In genomic region chr14:54578063-54578462, GRCm38 (mm10) we compare ENCODE assay signal across 8 mouse cellular contexts. TPM values are rescaled to one million over a fixed set of nuclear protein-coding genes. Genes with fewer than 3 reads are reported as not detected.
DNase-seq lines count a peak whose midpoint lies in the region; ATAC-seq and TF ChIP-seq lines count a peak whose summit lies in the region.

No protein-coding gene starts in this region.

- peak overlapping the region; percentile 85 to 89 for H3K4me3 ChIP-seq in ES-E14 (ENCODE audit: insufficient read depth in 1 of 2, low read depth in 1 of 2, low read length in 2 of 2, poor library complexity in 1 of 2, severe bottlenecking in 1 of 2)
- peak overlapping the region; percentile 87 for H3K4me3 ChIP-seq in embryonic fibroblast, embryonic 13.5 days (ENCODE audit: insufficient read depth, low read length)
- H3K4me3 ChIP-seq in lung, embryonic 14.5 days (ENCODE audit: low read depth, low read length): peak overlapping the region; percentile 92
- peak overlapping the region; percentile 51 for H3K4me3 ChIP-seq in olfactory bulb, adult 2 months (ENCODE audit: insufficient read depth, low read depth, low read length)

- H3K27me3 ChIP-seq in lung, embryonic 14.5 days (ENCODE audit: insufficient read depth, low read length): no peaks in the 10 kb centered on the region

- H3K4me1 ChIP-seq in ES-E14 (ENCODE audit: control insufficient read depth in 2 of 2, insufficient read depth in 2 of 2, low read length in 2 of 2, poor library complexity in 1 of 2): peaks cover 0 to 10% of the 10 kb centered on the region in 2 experiments; a peak in 2 of 4 replicates
- H3K4me1 ChIP-seq in embryonic fibroblast, embryonic 13.5 days (ENCODE audit: control insufficient read depth, insufficient read depth, low read length): no peaks in the 10 kb centered on the region
- H3K4me1 ChIP-seq in lung, embryonic 14.5 days (ENCODE audit: insufficient read depth): peaks cover 8% of the 10 kb centered on the region
- peaks cover 16% of the 10 kb centered on the region for H3K4me1 ChIP-seq in olfactory bulb, adult 2 months (ENCODE audit: control insufficient read depth, insufficient read depth, low read length)

- DNase-seq in adrenal gland, postnatal 10 days: peak; percentile 47
- no peak for DNase-seq in adrenal gland, adult 8-10 months
- no peak for DNase-seq in ES-E14 (ENCODE audit: low read depth, low spot score)
- peak; percentile 84 for DNase-seq in induced T-regulatory cell, adult 2 months (ENCODE audit: low read depth)
- peak; percentile 85 for DNase-seq in lung, embryonic 14.5 days
- no peak for DNase-seq in adrenal gland, postnatal 4 days (ENCODE audit: low spot score in 2 of 2)

- H3K4me2 ChIP-seq in lung, embryonic 14.5 days: peak overlapping the region; percentile 76

- H3K9ac ChIP-seq in ES-E14 (ENCODE audit: insufficient read depth, low read depth, low read length, poor library complexity, severe bottlenecking): peak overlapping the region; percentile 67
- peak overlapping the region; percentile 95 for H3K9ac ChIP-seq in lung, embryonic 14.5 days

- TF ChIP-seq CTCF in embryonic fibroblast, embryonic 13.5 days (IDR thresholded peaks at IDR 0.05; ENCODE audit: borderline replicate concordance, insufficient read depth, low read length): no peak
- TF ChIP-seq CTCF in lung, embryonic 14.5 days (IDR thresholded peaks at IDR 0.05; ENCODE audit: low read depth): peak; percentile 73
- no peak for TF ChIP-seq CTCF in olfactory bulb, adult 2 months (IDR thresholded peaks at IDR 0.05; ENCODE audit: insufficient read depth, low read depth, low read length)

- H3K27ac ChIP-seq in ES-E14 (ENCODE audit: insufficient read depth, low read depth, low read length, poor library complexity, severe bottlenecking): peak overlapping the region; percentile 94
- H3K27ac ChIP-seq in embryonic fibroblast, embryonic 13.5 days (ENCODE audit: insufficient read depth, low read length): peak overlapping the region; percentile 89
- peak overlapping the region; percentile 95 for H3K27ac ChIP-seq in lung, embryonic 14.5 days (ENCODE audit: low read depth)
- no peak overlapping the region for H3K27ac ChIP-seq in olfactory bulb, adult 2 months (ENCODE audit: insufficient read depth, low read depth, low read length)

- peak; percentile 29 for ATAC-seq in lung, embryonic 14.5 days (ENCODE audit: insufficient read depth)

- no peaks in the 10 kb centered on the region for H3K9me3 ChIP-seq in ES-E14 (ENCODE audit: control insufficient read depth, insufficient read depth, low read depth, low read length)
- H3K9me3 ChIP-seq in lung, embryonic 14.5 days (ENCODE audit: low read depth, low read length): no peaks in the 10 kb centered on the region

- TF ChIP-seq POLR2A in embryonic fibroblast, embryonic 13.5 days (IDR thresholded peaks at IDR 0.05; ENCODE audit: low read depth, low read length): peak; percentile 4; the same call in 1 of the 2 replicates
- no peak for TF ChIP-seq POLR2A in olfactory bulb, adult 2 months (IDR thresholded peaks at IDR 0.05; ENCODE audit: insufficient read depth, low read depth, low read length)

- H3K36me3 ChIP-seq in ES-E14 (ENCODE audit: control insufficient read depth, insufficient read depth, low read length, poor library complexity, severe bottlenecking): peaks cover 28% of the 10 kb centered on the region
- peaks cover 18% of the 10 kb centered on the region for H3K36me3 ChIP-seq in lung, embryonic 14.5 days (ENCODE audit: insufficient read depth)

- in situ Hi-C loops in ES-E14 (cut with MboI; ENCODE audit: low sequenced_read_pairs in 2 of 2, unreplicated experiment in 2 of 2): no loop called here

- WGBS in lung, embryonic 14.5 days: 0% methylated on average over 10 of the region's 10 CpGs
- WGBS in olfactory bulb, adult 2 months: 2% methylated on average over 10 of the region's 10 CpGs

TF ChIP-seq in ES-E14, 5 proteins besides CTCF, POLR2A, EP300 and RAD21:
- no peak for TF ChIP-seq ZNF384 (IDR thresholded peaks at IDR 0.05; ENCODE audit: low read depth, low read length)
- TF ChIP-seq HCFC1 (IDR thresholded peaks at IDR 0.05; ENCODE audit: borderline replicate concordance, insufficient read depth, low read length): no peak
- TF ChIP-seq ZC3H11A (IDR thresholded peaks at IDR 0.05; ENCODE audit: borderline replicate concordance, low read depth, low read length): no peak
- no peak for TF ChIP-seq MAFK (IDR thresholded peaks at IDR 0.05; ENCODE audit: insufficient read depth, low read depth, low read length)
- TF ChIP-seq CHD2 (IDR thresholded peaks at IDR 0.05; ENCODE audit: low read depth, low read length): no peak

RNA-seq across cellular contexts. Expression of gene Ajuba, which starts 0.7 kb away (rescaled TPM):
- 10 to 100 TPM; 18.9 to 20.7 TPM for total RNA-seq in adrenal gland, postnatal 10 days (2021)
- 10 to 100 TPM; 23.7 to 41.6 (median 32.6) TPM for total RNA-seq in adrenal gland, adult 8-10 months (2022)
- 65.1 and 94.1 TPM in 2 replicates for total RNA-seq in ES-E14 (2012; rRNA removed)
- 39.4 and 44.3 TPM in 2 replicates for polyA plus RNA-seq in embryonic fibroblast, embryonic 13.5 days (2011; ENCODE audit: insufficient read length, low read depth, missing spikeins)
- 37.8 and 43.6 TPM in 2 replicates for polyA plus RNA-seq in lung, embryonic 14.5 days (2014; fragmentation: Nextera tagmentation; extraction: Ambion mirVana)
- not detected in 2 replicates for polyA plus RNA-seq in olfactory bulb, adult 2 months (2012; ENCODE audit: insufficient read depth, insufficient read length, low replicate concordance, missing spikeins)
- 10 to 100 TPM; 27.3 to 27.5 TPM for total RNA-seq in adrenal gland, postnatal 4 days (2021)

RNA-seq across cellular contexts. Expression of gene Haus4, which starts 23.6 kb away (rescaled TPM):
- total RNA-seq in adrenal gland, postnatal 10 days (2021): 10 to 100 TPM; 31.0 to 32.5 TPM
- 10 to 100 TPM; 24.1 to 34.1 (median 29.4) TPM for total RNA-seq in adrenal gland, adult 8-10 months (2022)
- 24.5 and 40.3 TPM in 2 replicates for total RNA-seq in ES-E14 (2012; rRNA removed)
- 21.4 and 33.1 TPM in 2 replicates for polyA plus RNA-seq in embryonic fibroblast, embryonic 13.5 days (2011; ENCODE audit: insufficient read length, low read depth, missing spikeins)
- 53.0 and 60.3 TPM in 2 replicates for polyA plus RNA-seq in lung, embryonic 14.5 days (2014; fragmentation: Nextera tagmentation; extraction: Ambion mirVana)
- polyA plus RNA-seq in olfactory bulb, adult 2 months (2012; ENCODE audit: insufficient read depth, insufficient read length, low replicate concordance, missing spikeins): not detected in 2 replicates
- total RNA-seq in adrenal gland, postnatal 4 days (2021): 10 to 100 TPM; 45.6 to 52.5 TPM

RNA-seq across cellular contexts. Expression of gene 4931414P19Rik, which starts 27.7 kb away (rescaled TPM):
- 1 to 10 TPM; 4.9 to 6.9 TPM for total RNA-seq in adrenal gland, postnatal 10 days (2021)
- 1 to 10 TPM; 3.6 to 6.2 (median 5.0) TPM for total RNA-seq in adrenal gland, adult 8-10 months (2022)
- 4.8 and 6.4 TPM in 2 replicates for total RNA-seq in ES-E14 (2012; rRNA removed)
- 3.6 and 4.8 TPM in 2 replicates for polyA plus RNA-seq in embryonic fibroblast, embryonic 13.5 days (2011; ENCODE audit: insufficient read length, low read depth, missing spikeins)
- polyA plus RNA-seq in lung, embryonic 14.5 days (2014; fragmentation: Nextera tagmentation; extraction: Ambion mirVana): 8.3 and 9.4 TPM in 2 replicates
- polyA plus RNA-seq in olfactory bulb, adult 2 months (2012; ENCODE audit: insufficient read depth, insufficient read length, low replicate concordance, missing spikeins): not detected in 2 replicates
- 1 to 10 TPM; 6.4 to 7.8 TPM for total RNA-seq in adrenal gland, postnatal 4 days (2021)

RNA-seq across cellular contexts. Expression of gene Psmb5, which starts 39.8 kb away (rescaled TPM):
- total RNA-seq in adrenal gland, postnatal 10 days (2021): 100 to 1,000 TPM; 226 to 247 TPM
- 100 to 1,000 TPM; 254 to 479 (median 341) TPM for total RNA-seq in adrenal gland, adult 8-10 months (2022)
- 202 and 317 TPM in 2 replicates for total RNA-seq in ES-E14 (2012; rRNA removed)
- polyA plus RNA-seq in embryonic fibroblast, embryonic 13.5 days (2011; ENCODE audit: insufficient read length, low read depth, missing spikeins): 147 and 178 TPM in 2 replicates
- 374 and 393 TPM in 2 replicates for polyA plus RNA-seq in lung, embryonic 14.5 days (2014; fragmentation: Nextera tagmentation; extraction: Ambion mirVana)
- polyA plus RNA-seq in olfactory bulb, adult 2 months (2012; ENCODE audit: insufficient read depth, insufficient read length, low replicate concordance, missing spikeins): not detected in 2 replicates
- 100 to 1,000 TPM; 219 to 220 TPM for total RNA-seq in adrenal gland, postnatal 4 days (2021)

RNA-seq across cellular contexts. Expression of gene Psmb11, which starts 43.2 kb away (rescaled TPM):
- not detected for total RNA-seq in adrenal gland, postnatal 10 days (2021)
- total RNA-seq in adrenal gland, adult 8-10 months (2022): not detected
- total RNA-seq in ES-E14 (2012; rRNA removed): 0.11 TPM in 1 of 2 replicates, not detected in the other
- not detected in 2 replicates for polyA plus RNA-seq in embryonic fibroblast, embryonic 13.5 days (2011; ENCODE audit: insufficient read length, low read depth, missing spikeins)
- not detected in 2 replicates for polyA plus RNA-seq in lung, embryonic 14.5 days (2014; fragmentation: Nextera tagmentation; extraction: Ambion mirVana)
- not detected in 2 replicates for polyA plus RNA-seq in olfactory bulb, adult 2 months (2012; ENCODE audit: insufficient read depth, insufficient read length, low replicate concordance, missing spikeins)
- not detected for total RNA-seq in adrenal gland, postnatal 4 days (2021)

Comparison
In these comparisons a context has a peak if more than half of its experiments do, and no peak if none do; other contexts are left out.
1. DNase-seq: peak in adrenal gland, postnatal 10 days (single experiment), induced T-regulatory cell, adult 2 months (single experiment) and lung, embryonic 14.5 days (single experiment); none in adrenal gland, adult 8-10 months (single experiment), ES-E14 (single experiment) and adrenal gland, postnatal 4 days (0 of 2).
2. Peak in every context shown above with its lines, with median percentiles within 50 percentile points of each other: H3K4me3 ChIP-seq.